Mouse (Mus musculus) lung, embryonic 14.5 days (tissue): Measurements from ENCODE around the gene Lct. TPM values are rescaled to one million over a fixed set of nuclear protein-coding genes. Genes with fewer than 3 reads are reported as not detected.

Source experiments
- ATAC-seq: fragments of 200-750 bp; cut with Nextera tagmentation; 2 replicates; pipeline ENCODE4 v1.8.0; 2017; ENCODE audit warnings: mild to moderate bottlenecking, moderate TSS enrichment, moderate library complexity; ENCODE audit not compliant: insufficient read depth
- DNase-seq: peaks from one replicate; pipeline ENCODE4 v3.0.0-alpha.2; 2015
- H3K27ac ChIP-seq: fragments of 300-500 bp; sonication (generic); 2 replicates; pipeline ENCODE4 v1.5.1; 2014; ENCODE audit warnings: low read depth, mild to moderate bottlenecking, moderate library complexity
- H3K27me3 ChIP-seq: fragments of 300-500 bp; sonication (generic); 2 replicates; pipeline ENCODE4 v1.6.1; 2014; ENCODE audit warnings: low read length, control low read depth; ENCODE audit not compliant: insufficient read depth
- H3K36me3 ChIP-seq: fragments of 300-500 bp; sonication (generic); 2 replicates; pipeline ENCODE4 v1.6.1; 2014; ENCODE audit warnings: control low read depth; ENCODE audit not compliant: insufficient read depth
- H3K4me1 ChIP-seq: fragments of 300-500 bp; sonication (generic); 2 replicates; pipeline ENCODE4 v1.6.1; 2014; ENCODE audit warnings: antibody characterized with exemption, control low read depth; ENCODE audit not compliant: insufficient read depth
- H3K4me2 ChIP-seq: fragments of 300-500 bp; sonication (generic); 2 replicates; pipeline ENCODE4 v1.6.1; 2014; ENCODE audit warnings: mild to moderate bottlenecking
- H3K4me3 ChIP-seq: fragments of 300-500 bp; sonication (generic); 2 replicates; pipeline ENCODE4 v1.5.1; 2014; ENCODE audit warnings: low read depth, low read length
- H3K9ac ChIP-seq: fragments of 300-500 bp; sonication (generic); 2 replicates; pipeline ENCODE4 v1.6.1; 2014
- H3K9me3 ChIP-seq: fragments of 300-500 bp; sonication (generic); 2 replicates; pipeline ENCODE4 v1.6.1; 2016; ENCODE audit warnings: low read depth, low read length, control low read depth
- CTCF ChIP-seq: IDR thresholded peaks from 2 replicates; pipeline ENCODE4 v1.5.1; 2016; ENCODE audit warnings: antibody characterized with exemption, low read depth
- WGBS: fragments of 180-500 bp; shearing (Covaris S2); extraction: QIAGEN DNeasy Blood & Tissue Kit; methylation state at CpG from one replicate; pipeline ENCODE4 v1.1.7; 2014; 5-methylcytosine and 5-hydroxymethylcytosine counted together
- polyA plus RNA-seq: library from polyadenylated mRNA; unstranded; fragments of >200 nt; fragmentation: Nextera tagmentation; extraction: Ambion mirVana; gene quantifications from 2 replicates; pipeline ENCODE4 v1.2.1, GENCODE M21; 2014

The Lct gene
- polyA plus RNA-seq, 1 experiment from 2014 or later: 0.11 TPM

- Histone ChIP-seq H3K9ac (no peak overlapping the region), H3K4me1 (no peaks in the 10 kb centered on the region), H3K27me3 (no peaks in the 10 kb centered on the region), H3K9me3 (no peaks in the 10 kb centered on the region), H3K27ac (no peak overlapping the region), H3K4me3 (no peak overlapping the region), H3K4me2 (no peak overlapping the region), H3K36me3 (no peaks in the 10 kb centered on the region)
- WGBS: 66% methylated on average over 5 of the region's 5 CpGs
- ATAC-seq (no peak; the same call in 1 of the 2 replicates), DNase-seq (no peak)
- no peak for TF ChIP-seq CTCF
Measured at GRCm38 (mm10) chr1:128295717-128296528, 32.2 kb downstream of the Lct start.

GRCm38 (mm10) chr1:128295296-128295695 lies 32.8 kb downstream of the Lct start:
- H3K4me3 ChIP-seq: no peak overlapping the region
- ATAC-seq (no peak), DNase-seq (no peak)
- no peaks in the 10 kb centered on the region for H3K4me1 ChIP-seq
- TF ChIP-seq CTCF: no peak
- 57% methylated on average over 8 of the region's 8 CpGs for WGBS
- no peaks in the 10 kb centered on the region for H3K9me3 ChIP-seq
- H3K27ac ChIP-seq: no peak overlapping the region
- no peaks in the 10 kb centered on the region for H3K27me3 ChIP-seq
- H3K4me2 ChIP-seq: no peak overlapping the region
- no peaks in the 10 kb centered on the region for H3K36me3 ChIP-seq
- H3K9ac ChIP-seq: no peak overlapping the region

DNA sequence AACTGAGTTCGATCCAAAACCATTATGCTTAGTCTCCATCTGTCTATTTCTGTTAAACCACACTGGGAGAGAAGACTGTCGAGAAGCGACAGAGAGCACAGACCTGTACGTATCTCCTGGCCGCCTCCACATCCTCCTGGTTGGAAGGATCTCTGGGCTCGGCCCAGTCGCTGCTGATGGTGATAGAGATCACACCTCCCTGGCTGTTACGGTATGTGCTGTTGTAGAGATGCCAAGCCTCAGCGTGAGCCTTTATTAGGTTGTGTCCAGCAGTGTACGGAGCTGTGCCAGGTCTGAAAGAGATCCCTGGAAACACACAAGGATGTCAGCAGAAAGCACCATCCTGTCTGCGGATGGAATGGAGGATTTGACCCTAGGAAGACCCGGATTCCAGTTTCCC lies 34.6 kb downstream of the Lct start:
- no peak overlapping the region for H3K27ac ChIP-seq
- no peak overlapping the region for H3K4me3 ChIP-seq
- no peak for TF ChIP-seq CTCF
- no peaks in the 10 kb centered on the region for H3K9me3 ChIP-seq
- no peak overlapping the region for H3K4me2 ChIP-seq
- H3K4me1 ChIP-seq: no peaks in the 10 kb centered on the region
- no peak for ATAC-seq
- H3K9ac ChIP-seq: no peak overlapping the region
- no peaks in the 10 kb centered on the region for H3K27me3 ChIP-seq
- no peak for DNase-seq
- H3K36me3 ChIP-seq: no peaks in the 10 kb centered on the region
- WGBS: 76% methylated on average over 12 of the region's 12 CpGs

DNA sequence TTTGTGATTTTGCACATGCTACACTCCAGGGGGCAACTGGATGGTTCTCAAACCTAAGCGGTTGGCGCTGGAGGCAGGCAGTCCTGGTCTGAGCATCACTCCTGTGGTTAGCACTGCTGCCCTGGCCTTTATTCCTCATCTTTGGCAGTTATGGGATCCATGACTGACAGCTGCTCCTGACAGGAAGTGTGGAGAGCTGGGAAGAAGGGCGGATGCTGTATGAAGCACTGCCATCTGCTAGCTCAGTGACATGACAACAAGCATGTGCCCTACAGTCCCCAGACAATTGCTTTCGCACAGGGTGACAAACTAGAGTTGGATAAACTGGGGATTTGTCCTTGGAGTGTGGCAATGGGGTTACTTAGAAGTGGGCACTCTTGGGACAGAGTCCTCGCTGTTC lies 37.8 kb downstream of the Lct start:
- Histone ChIP-seq H3K27ac (no peak overlapping the region), H3K4me3 (no peak overlapping the region), H3K9ac (no peak overlapping the region), H3K4me1 (no peaks in the 10 kb centered on the region), H3K27me3 (no peaks in the 10 kb centered on the region), H3K36me3 (no peaks in the 10 kb centered on the region), H3K9me3 (no peaks in the 10 kb centered on the region), H3K4me2 (no peak overlapping the region)
- TF ChIP-seq CTCF: no peak
- DNase-seq (no peak), ATAC-seq (no peak)
- WGBS: 89% methylated on average over 5 of the region's 5 CpGs

DNA sequence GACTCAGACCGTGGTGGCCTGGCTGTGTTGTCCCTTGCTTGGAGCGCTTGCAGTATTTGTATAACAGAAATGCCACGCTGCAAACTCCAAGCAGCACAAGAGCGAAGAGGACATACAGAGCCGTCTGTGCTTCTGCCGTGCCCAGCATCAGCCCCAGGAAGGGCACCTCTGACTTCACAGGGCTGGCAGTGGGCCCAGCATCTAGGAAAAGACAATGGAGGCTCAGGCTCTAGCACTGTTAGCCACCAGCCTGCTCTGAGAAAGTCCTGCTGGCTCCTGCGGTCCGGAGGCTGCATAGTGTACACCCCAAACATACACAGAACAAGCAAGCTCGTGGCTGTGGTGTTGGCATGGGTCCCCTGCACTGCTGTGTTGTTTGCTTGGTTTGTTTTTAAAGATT lies 43.0 kb downstream of the Lct start:
- Histone ChIP-seq H3K9me3 (no peaks in the 10 kb centered on the region; the same call in 1 of the 2 replicates), H3K27me3 (no peaks in the 10 kb centered on the region), H3K9ac (no peak overlapping the region), H3K4me2 (no peak overlapping the region), H3K36me3 (peaks cover under 1% of the 10 kb centered on the region; the same call in 1 of the 2 replicates), H3K4me3 (no peak overlapping the region), H3K4me1 (no peaks in the 10 kb centered on the region), H3K27ac (no peak overlapping the region)
- no peak for TF ChIP-seq CTCF
- DNase-seq (no peak), ATAC-seq (no peak)
- 86% methylated on average over 9 of the region's 9 CpGs for WGBS

GRCm38 (mm10) chr1:128284157-128284690 lies 43.9 kb downstream of the Lct start:
- DNase-seq: no peak

DNA sequence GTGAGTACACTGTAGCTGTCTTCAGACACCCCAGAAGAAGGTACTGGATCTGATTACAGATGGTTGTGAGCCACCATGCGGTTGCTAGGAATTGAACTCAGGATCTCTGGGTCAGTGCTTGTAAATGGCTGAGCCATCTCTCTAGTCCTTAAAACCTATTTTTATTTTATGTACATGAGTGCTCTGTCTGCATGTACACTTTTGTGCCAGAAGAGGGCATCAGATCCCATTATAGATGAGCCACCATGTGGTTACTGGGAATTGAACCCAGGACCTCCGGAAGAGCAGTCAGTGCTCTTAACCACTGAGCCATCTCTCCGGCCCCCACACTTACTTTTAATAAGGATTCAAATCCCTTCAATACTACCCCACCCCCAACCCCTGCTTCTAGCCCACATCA lies 45.2 kb downstream of the Lct start:
- WGBS: 96% methylated on average over 3 of the region's 3 CpGs
- DNase-seq (no peak), ATAC-seq (no peak)
- Histone ChIP-seq H3K27me3 (no peaks in the 10 kb centered on the region), H3K9me3 (no peaks in the 10 kb centered on the region; the same call in 1 of the 2 replicates), H3K4me2 (no peak overlapping the region), H3K9ac (no peak overlapping the region), H3K36me3 (peaks cover 21% of the 10 kb centered on the region), H3K4me3 (no peak overlapping the region), H3K27ac (no peak overlapping the region), H3K4me1 (no peaks in the 10 kb centered on the region)
- 0 out of 2 replicates have a peak, but pooled peaks have one; percentile 8 for TF ChIP-seq CTCF

More at GRCm38 (mm10) chr1:128284157-128284690, 43.9 kb downstream of the Lct start:
- 78% methylated on average over 8 of the region's 8 CpGs for WGBS
- H3K4me2 ChIP-seq: no peak overlapping the region
- H3K4me1 ChIP-seq: no peaks in the 10 kb centered on the region
- ATAC-seq: no peak
- no peak overlapping the region for H3K27ac ChIP-seq
- H3K27me3 ChIP-seq: no peaks in the 10 kb centered on the region
- H3K9ac ChIP-seq: no peak overlapping the region
- no peak overlapping the region for H3K4me3 ChIP-seq
- H3K9me3 ChIP-seq: no peaks in the 10 kb centered on the region; the same call in 1 of the 2 replicates
- H3K36me3 ChIP-seq: peaks cover 10% of the 10 kb centered on the region
- no peak for TF ChIP-seq CTCF
